Mouse (Mus musculus): ENCODE measurements around the gene Tnrc6c. TPM values are rescaled to one million over a fixed set of nuclear protein-coding genes. Genes with fewer than 3 reads are reported as not detected.

Gene Tnrc6c
- polyA plus RNA-seq, 1 experiment: 19.5 TPM

GRCm38 (mm10) chr11:117796954-117797353 is 142.9 kb downstream of the Tnrc6c start:
- TF ChIP-seq POLR2A (IDR thresholded peaks at IDR 0.05; ENCODE audit: borderline replicate concordance, control insufficient read depth, low read depth, low read length): no peak
- TF ChIP-seq CTCF (IDR thresholded peaks at IDR 0.05; ENCODE audit: control insufficient read depth, insufficient read depth, low read length): no peak
- H3K4me1 ChIP-seq (ENCODE audit: control insufficient read depth, insufficient read depth, low read length): peaks cover 9% of the 10 kb centered on the region
- WGBS: 68% methylated on average over 5 of the region's 5 CpGs
- no peak overlapping the region for H3K4me3 ChIP-seq (replicated peaks; ENCODE audit: control insufficient read depth, low read depth, low read length)
- H3K27ac ChIP-seq (ENCODE audit: control insufficient read depth, insufficient read depth, low read depth, low read length, poor library complexity): peak overlapping the region; percentile 81

DNA sequence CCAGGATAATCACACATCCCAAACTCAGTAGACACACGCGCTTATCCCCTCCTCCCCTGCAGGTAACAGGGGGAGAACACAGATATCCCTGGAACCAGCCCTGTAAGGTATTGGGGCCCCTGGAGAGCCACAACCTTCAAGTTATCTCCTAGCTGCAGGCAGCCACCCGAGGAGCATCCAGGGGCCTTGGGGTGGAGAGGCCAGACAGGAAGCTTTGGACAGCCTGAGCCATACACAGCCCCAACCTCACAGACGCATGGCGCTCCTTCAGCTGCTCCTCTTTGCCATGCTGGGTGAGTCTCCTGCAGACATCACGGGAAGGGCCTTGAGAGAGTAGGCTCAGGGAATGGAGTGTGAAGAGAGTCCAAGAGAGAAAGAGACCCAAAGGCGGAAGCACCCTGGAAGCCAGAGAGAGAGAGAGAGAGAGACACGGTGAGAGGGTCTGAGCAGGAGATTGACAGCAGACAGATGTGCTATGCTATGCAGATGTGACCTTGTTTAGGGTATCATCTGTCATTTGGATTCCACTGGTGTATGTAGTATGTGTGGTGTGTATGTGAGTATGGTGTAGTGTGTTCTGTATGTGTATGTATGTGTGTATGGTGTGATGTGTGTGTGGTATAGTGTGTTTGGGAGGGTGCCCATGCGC is 143.5 kb downstream of the Tnrc6c start, which contains the start of gene 6030468B19Rik:
Gene 6030468B19Rik (plus strand): TSS at position 150 of the 649 bp plus-strand sequence.
- H3K27ac ChIP-seq (ENCODE audit: control insufficient read depth, insufficient read depth, low read depth, low read length, poor library complexity): peak within 1 kb of the TSS; percentile 81

GRCm38 (mm10) chr11:117798160-117798541 is 144.1 kb downstream of the Tnrc6c start:
- TF ChIP-seq CTCF (IDR thresholded peaks at IDR 0.05; ENCODE audit: control insufficient read depth, insufficient read depth, low read length) (no peak), POLR2A (IDR thresholded peaks at IDR 0.05; ENCODE audit: borderline replicate concordance, control insufficient read depth, low read depth, low read length) (no peak)
- Histone ChIP-seq H3K4me3 (replicated peaks; ENCODE audit: control insufficient read depth, low read depth, low read length) (peak overlapping the region; percentile 79), H3K4me1 (ENCODE audit: control insufficient read depth, insufficient read depth, low read length) (peaks cover 9% of the 10 kb centered on the region), H3K27ac (ENCODE audit: control insufficient read depth, insufficient read depth, low read depth, low read length, poor library complexity) (peak overlapping the region; percentile 81)
- WGBS: 11% methylated on average over 2 of the region's 2 CpGs

More for the DNA sequence above, 143.5 kb downstream of the Tnrc6c start, which contains the start of gene 6030468B19Rik:
- 48% methylated on average over 9 of the region's 9 CpGs for WGBS
- TF ChIP-seq POLR2A (IDR thresholded peaks at IDR 0.05; ENCODE audit: borderline replicate concordance, control insufficient read depth, low read depth, low read length) (peak; percentile 69), CTCF (IDR thresholded peaks at IDR 0.05; ENCODE audit: control insufficient read depth, insufficient read depth, low read length) (no peak)
- Histone ChIP-seq H3K4me3 (replicated peaks; ENCODE audit: control insufficient read depth, low read depth, low read length) (peak within 1 kb of the TSS; percentile 79), H3K4me1 (ENCODE audit: control insufficient read depth, insufficient read depth, low read length) (peaks cover 7% of the 10 kb centered on the region)

- WGBS: 16% methylated on average over 5 of the region's 5 CpGs
These were observed 145.1 kb downstream of the Tnrc6c start for GRCm38 (mm10) chr11:117799174-117799573.

DNA sequence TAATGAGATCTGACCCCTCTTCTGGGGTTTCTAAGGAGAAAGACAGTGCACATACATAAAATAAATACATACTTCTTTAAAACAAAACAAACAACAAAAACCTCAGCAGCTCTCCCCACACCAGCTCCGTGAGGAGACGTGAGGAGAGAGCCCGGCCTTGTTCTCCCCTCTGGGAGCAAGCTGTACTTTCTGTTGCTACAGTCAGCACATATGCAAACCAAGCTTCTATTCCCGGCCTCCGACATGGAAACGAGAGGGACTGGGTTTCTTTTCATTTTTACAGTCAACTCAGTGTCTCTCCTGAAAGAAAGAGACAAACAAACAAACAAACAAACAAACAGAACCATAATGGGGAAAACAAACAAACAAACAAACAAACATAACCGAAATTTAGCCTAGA is 145.9 kb downstream of the Tnrc6c start:
- Histone ChIP-seq H3K27ac (ENCODE audit: control insufficient read depth, insufficient read depth, low read depth, low read length, poor library complexity) (no peak overlapping the region), H3K4me3 (replicated peaks; ENCODE audit: control insufficient read depth, low read depth, low read length) (no peak overlapping the region), H3K4me1 (ENCODE audit: control insufficient read depth, insufficient read depth, low read length) (peaks cover 9% of the 10 kb centered on the region)
- TF ChIP-seq POLR2A (IDR thresholded peaks at IDR 0.05; ENCODE audit: borderline replicate concordance, control insufficient read depth, low read depth, low read length) (no peak), CTCF (IDR thresholded peaks at IDR 0.05; ENCODE audit: control insufficient read depth, insufficient read depth, low read length) (no peak)
- 90% methylated on average over 7 of the region's 7 CpGs for WGBS

More at GRCm38 (mm10) chr11:117799174-117799573, 145.1 kb downstream of the Tnrc6c start:
- Histone ChIP-seq H3K4me1 (ENCODE audit: control insufficient read depth, insufficient read depth, low read length) (peaks cover 9% of the 10 kb centered on the region), H3K27ac (ENCODE audit: control insufficient read depth, insufficient read depth, low read depth, low read length, poor library complexity) (peak overlapping the region; percentile 61), H3K4me3 (replicated peaks; ENCODE audit: control insufficient read depth, low read depth, low read length) (peak overlapping the region; percentile 49)
- TF ChIP-seq CTCF (IDR thresholded peaks at IDR 0.05; ENCODE audit: control insufficient read depth, insufficient read depth, low read length) (no peak), POLR2A (IDR thresholded peaks at IDR 0.05; ENCODE audit: borderline replicate concordance, control insufficient read depth, low read depth, low read length) (no peak)

GRCm38 (mm10) chr11:117801650-117802049 is 147.6 kb downstream of the Tnrc6c start:
- no peak overlapping the region for H3K27ac ChIP-seq (ENCODE audit: control insufficient read depth, insufficient read depth, low read depth, low read length, poor library complexity)
- TF ChIP-seq CTCF (IDR thresholded peaks at IDR 0.05; ENCODE audit: control insufficient read depth, insufficient read depth, low read length) (no peak), POLR2A (IDR thresholded peaks at IDR 0.05; ENCODE audit: borderline replicate concordance, control insufficient read depth, low read depth, low read length) (no peak)
- peaks cover 9% of the 10 kb centered on the region for H3K4me1 ChIP-seq (ENCODE audit: control insufficient read depth, insufficient read depth, low read length)
- 90% methylated on average over 7 of the region's 7 CpGs for WGBS
- H3K4me3 ChIP-seq (replicated peaks; ENCODE audit: control insufficient read depth, low read depth, low read length): no peak overlapping the region

DNA sequence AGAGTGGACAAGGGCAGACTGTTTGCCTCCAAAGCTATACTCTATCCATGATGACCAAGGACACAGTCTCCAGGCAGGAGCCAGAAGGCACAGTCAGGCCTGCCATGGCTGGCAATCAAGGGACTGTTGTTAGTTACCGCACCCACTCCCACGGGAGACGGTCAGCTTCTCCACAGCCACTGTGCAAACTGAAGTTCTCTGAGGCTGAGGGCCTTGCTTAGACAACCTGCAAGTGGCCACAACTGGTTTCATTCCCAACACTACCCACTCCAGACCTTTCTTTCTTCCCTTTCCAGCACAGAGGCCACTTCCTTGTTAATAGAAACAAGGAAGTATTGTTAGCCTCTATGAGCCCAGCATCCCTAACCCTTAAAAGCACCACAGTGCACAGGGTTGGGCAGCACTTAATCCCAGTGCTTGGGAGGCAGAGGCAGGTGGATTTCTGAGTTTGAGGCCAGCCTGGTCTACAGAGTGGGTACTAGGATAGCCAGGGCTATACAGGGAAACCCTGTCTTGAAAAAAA is 149.1 kb downstream of the Tnrc6c start:
- Histone ChIP-seq H3K4me3 (replicated peaks; ENCODE audit: control insufficient read depth, low read depth, low read length) (no peak overlapping the region), H3K27ac (ENCODE audit: control insufficient read depth, insufficient read depth, low read depth, low read length, poor library complexity) (no peak overlapping the region), H3K4me1 (ENCODE audit: control insufficient read depth, insufficient read depth, low read length) (peaks cover 5% of the 10 kb centered on the region; the same call in 1 of the 2 replicates)
- WGBS: 82% methylated on average over 3 of the region's 3 CpGs
- TF ChIP-seq CTCF (IDR thresholded peaks at IDR 0.05; ENCODE audit: control insufficient read depth, insufficient read depth, low read length) (no peak), POLR2A (IDR thresholded peaks at IDR 0.05; ENCODE audit: borderline replicate concordance, control insufficient read depth, low read depth, low read length) (no peak)

- Histone ChIP-seq H3K4me1 (ENCODE audit: control insufficient read depth, insufficient read depth, low read length) (peaks cover 6% of the 10 kb centered on the region), H3K27ac (ENCODE audit: control insufficient read depth, insufficient read depth, low read depth, low read length, poor library complexity) (no peak overlapping the region), H3K4me3 (replicated peaks; ENCODE audit: control insufficient read depth, low read depth, low read length) (no peak overlapping the region)
- no peak for TF ChIP-seq CTCF (IDR thresholded peaks at IDR 0.05; ENCODE audit: control insufficient read depth, insufficient read depth, low read length)
- TF ChIP-seq POLR2A (IDR thresholded peaks at IDR 0.05; ENCODE audit: borderline replicate concordance, control insufficient read depth, low read depth, low read length): no peak
- WGBS: 94% methylated on average over 6 of the region's 6 CpGs
These were observed 152.7 kb downstream of the Tnrc6c start for GRCm38 (mm10) chr11:117806781-117807180.
